8 mouse cellular contexts compared by ENCODE assay signal in genomic region chr13:103703386-103703785, GRCm38 (mm10).
DNase-seq lines count a peak whose midpoint lies in the region; ATAC-seq and TF ChIP-seq lines count a peak whose summit lies in the region.

No protein-coding gene starts in this region.

- H3K4me3 ChIP-seq in kidney, adult 2 months (ENCODE audit: insufficient read depth, low read depth, low read length): no peak overlapping the region
- H3K4me3 ChIP-seq in limb, embryonic 12.5 days (replicated peaks): no peak overlapping the region
- H3K4me3 ChIP-seq in midbrain, postnatal 0 days (ENCODE audit: low read depth, low read length): no peak overlapping the region

- 40% methylated on average over 7 of the region's 7 CpGs for WGBS in kidney, adult 2 months
- WGBS in limb, embryonic 12.5 days: 33% methylated on average over 7 of the region's 7 CpGs
- 35% methylated on average over 7 of the region's 7 CpGs for WGBS in midbrain, postnatal 0 days

- TF ChIP-seq CTCF in kidney, adult 2 months (conservative IDR thresholded peaks at IDR 0.05; ENCODE audit: insufficient read depth, insufficient read length, low read depth, low read length): peak; percentile 81
- peak; percentile 92 for TF ChIP-seq CTCF in midbrain, postnatal 0 days (IDR thresholded peaks at IDR 0.05)

- no peaks in the 10 kb centered on the region for H3K9me3 ChIP-seq in limb, embryonic 12.5 days
- no peaks in the 10 kb centered on the region for H3K9me3 ChIP-seq in midbrain, postnatal 0 days (ENCODE audit: low read length)

- no peak overlapping the region for H3K27ac ChIP-seq in kidney, adult 2 months (ENCODE audit: insufficient read depth, low read depth, low read length)
- H3K27ac ChIP-seq in limb, embryonic 12.5 days: peak overlapping the region; percentile 26; the same call in 1 of the 2 replicates
- no peak overlapping the region for H3K27ac ChIP-seq in midbrain, postnatal 0 days (ENCODE audit: low read depth, low read length)

- H3K27me3 ChIP-seq in kidney, adult 2 months (replicated peaks; ENCODE audit: control insufficient read depth, insufficient read depth, low read length): no peaks in the 10 kb centered on the region
- no peaks in the 10 kb centered on the region for H3K27me3 ChIP-seq in limb, embryonic 12.5 days
- no peaks in the 10 kb centered on the region for H3K27me3 ChIP-seq in midbrain, postnatal 0 days (ENCODE audit: insufficient read depth, low read length)

- ATAC-seq in granulocyte monocyte progenitor cell, adult 5-6 weeks (replicated peaks; ENCODE audit: poor library complexity, severe bottlenecking): peak; percentile 99
- peak; percentile 88 for ATAC-seq in limb, embryonic 12.5 days (ENCODE audit: insufficient number of reproducible peaks, insufficient read depth, low FRiP score, low TSS enrichment, low read depth)
- ATAC-seq in midbrain, postnatal 0 days (ENCODE audit: low FRiP score): peak; percentile 86

- H3K4me1 ChIP-seq in kidney, adult 2 months (ENCODE audit: control insufficient read depth, insufficient read depth, low read length): no peaks in the 10 kb centered on the region
- 0 out of 2 replicates have a peak, but pooled peaks cover 9% of the 10 kb centered on the region for H3K4me1 ChIP-seq in limb, embryonic 12.5 days (replicated peaks)
- no peaks in the 10 kb centered on the region for H3K4me1 ChIP-seq in midbrain, postnatal 0 days (ENCODE audit: insufficient read depth, low read length)

- 0 out of 2 replicates have a peak overlapping the region, but pooled peaks have one; percentile 21 for H3K4me2 ChIP-seq in limb, embryonic 12.5 days
- H3K4me2 ChIP-seq in midbrain, postnatal 0 days (ENCODE audit: low read depth, low read length, poor library complexity, severe bottlenecking): no peak overlapping the region

- DNase-seq in cerebellum, adult 18-20 months: peak; percentile 32 to 38
- no peak for DNase-seq in cerebellum, adult 9-11 months
- DNase-seq in embryo, embryonic 9.5 days (ENCODE audit: extremely low spot score): peak; percentile 78
- peak; percentile 72 for DNase-seq in kidney, adult 2 months
- DNase-seq in midbrain, postnatal 0 days (ENCODE audit: low spot score): peak; percentile 91
- peak; percentile 57 to 84 for DNase-seq in spleen, postnatal 4 days (ENCODE audit: low spot score in 2 of 2)

- TF ChIP-seq POLR2A in kidney, adult 2 months (IDR thresholded peaks at IDR 0.05; ENCODE audit: low read depth, low read length): no peak

- no peaks in the 10 kb centered on the region for H3K36me3 ChIP-seq in kidney, adult 2 months (ENCODE audit: control insufficient read depth, insufficient read depth, low read length)
- H3K36me3 ChIP-seq in limb, embryonic 12.5 days: no peaks in the 10 kb centered on the region
- H3K36me3 ChIP-seq in midbrain, postnatal 0 days (ENCODE audit: insufficient read depth, low read length): no peaks in the 10 kb centered on the region

- no peak overlapping the region for H3K9ac ChIP-seq in limb, embryonic 12.5 days (replicated peaks)
- H3K9ac ChIP-seq in midbrain, postnatal 0 days (replicated peaks; ENCODE audit: low read length, poor library complexity, severe bottlenecking): no peak overlapping the region
